Mouse (Mus musculus) CH12F3 (cell line): Measurements from ENCODE around the gene Cnih1.
"Not testable (repeated sequence)": the region's sequence is repeated elsewhere in the genome, so short reads cannot be mapped to it uniquely, and the experiment has no call there.

ENCODE experiments used
- in situ Hi-C: fragments of 300-500 bp; cut with MboI; formaldehyde crosslinking; loops from 2 replicates; pipeline ENCODE4 v1.14.3; 2020; ENCODE audit warnings: low sequenced_read_pairs

Gene Cnih1

DNA sequence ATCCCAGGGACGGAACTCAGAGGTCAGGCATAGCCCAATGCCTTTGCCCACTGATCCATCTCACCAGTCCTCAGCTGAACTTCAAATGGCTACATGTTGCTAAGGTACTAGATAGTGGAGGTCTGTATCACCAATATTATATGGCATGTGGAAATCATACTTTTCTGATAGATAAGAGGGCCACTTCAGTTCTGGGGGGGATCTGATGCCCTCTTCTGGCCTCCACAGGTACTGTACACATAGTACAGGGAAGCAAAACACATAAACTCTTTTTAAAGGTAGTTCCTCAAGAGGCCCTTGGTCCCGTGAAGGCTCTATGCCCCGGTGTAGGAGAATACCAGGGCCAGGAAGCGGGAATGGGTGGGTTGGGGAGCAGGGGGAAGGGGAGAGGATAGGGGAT, 2.1 kb upstream of the Cnih1 start:
- in situ Hi-C loops, result no loop called here

DNA sequence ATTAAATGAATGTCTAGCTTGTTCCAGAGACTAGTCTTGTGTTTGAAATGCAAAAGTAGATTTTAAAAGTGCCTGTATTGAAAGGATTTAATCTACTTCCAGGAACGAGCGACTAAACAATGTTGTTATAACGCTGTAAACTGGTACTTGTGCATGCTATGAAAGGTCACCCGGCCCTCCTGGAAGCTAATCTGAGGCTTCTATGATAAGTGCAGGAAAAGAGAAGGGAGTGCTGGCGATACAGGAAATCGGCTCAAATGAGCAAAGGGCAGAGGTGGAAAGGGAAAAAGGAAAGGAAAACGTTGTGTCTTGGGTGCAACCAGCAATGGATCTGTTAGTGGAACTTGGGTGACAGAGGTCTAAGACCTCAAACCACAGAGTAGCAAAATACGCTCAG, 292 bp upstream of the Cnih1 start:
- in situ Hi-C loops, result no loop called here

DNA sequence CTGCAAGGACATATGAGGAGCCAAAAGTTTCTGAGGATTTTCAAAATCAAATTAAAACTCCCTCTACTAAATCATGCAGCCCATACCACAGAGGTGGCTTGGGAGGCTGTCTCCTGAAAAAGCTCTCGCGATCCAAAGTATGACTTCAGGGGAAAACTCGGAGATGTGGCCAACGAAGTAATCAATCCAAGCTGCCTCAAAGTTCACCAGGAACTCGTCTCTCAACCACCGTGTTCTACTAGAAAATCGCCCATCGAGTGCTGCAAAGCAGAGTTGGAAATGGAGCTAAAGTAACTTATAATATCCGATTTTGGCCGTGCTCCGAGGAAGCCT, 791 bp downstream of the Cnih1 start:
- in situ Hi-C loops, result no loop called here

DNA sequence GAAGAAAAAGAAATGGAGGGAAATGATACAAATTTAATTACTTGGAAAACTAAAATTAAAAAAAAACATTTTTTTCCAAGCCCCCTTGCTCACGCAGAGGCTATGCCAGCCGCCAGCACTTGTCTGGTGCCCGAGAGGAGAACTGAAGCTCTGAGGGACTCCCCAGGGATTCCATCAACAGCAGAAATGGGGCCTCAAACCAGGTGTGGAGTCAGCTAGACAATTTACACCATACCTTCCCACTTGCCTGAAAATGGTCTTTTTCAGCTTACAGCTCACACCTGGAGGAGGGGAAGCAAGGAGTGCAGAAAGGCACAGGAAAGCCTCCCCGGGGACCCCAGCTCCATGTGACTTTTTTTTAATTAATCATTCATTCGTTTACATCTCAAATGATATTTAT, 3.0 kb downstream of the Cnih1 start:
- in situ Hi-C loops, result no loop called here

DNA sequence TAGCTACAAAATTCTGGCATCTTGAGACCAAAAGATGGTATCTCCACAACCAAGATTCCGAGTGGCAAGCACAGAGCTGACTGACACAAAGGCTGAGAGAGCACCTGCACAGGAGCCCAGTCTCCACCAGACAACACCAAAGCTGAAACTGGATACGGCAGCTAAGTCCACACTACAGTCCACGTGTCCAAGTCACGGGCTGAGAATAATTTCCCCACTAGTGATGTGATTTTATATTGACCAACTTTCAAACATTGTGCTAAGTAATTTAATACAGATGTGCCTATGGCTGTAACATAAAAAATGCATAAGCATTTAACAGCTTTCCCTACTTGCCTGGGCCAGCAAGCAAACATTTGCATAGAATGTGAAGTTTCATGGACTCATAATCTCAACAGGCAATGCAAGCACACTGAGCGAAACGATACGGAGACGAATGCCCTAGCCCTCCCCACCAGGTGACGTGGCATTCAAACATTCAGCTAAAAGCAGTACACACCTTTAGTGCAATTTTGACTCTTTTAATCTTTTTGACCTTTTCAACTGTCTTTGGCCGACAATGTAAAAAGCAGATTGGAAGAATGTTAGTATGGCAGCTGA, 4.8 kb downstream of the Cnih1 start:
- in situ Hi-C loops, result no loop called here

DNA sequence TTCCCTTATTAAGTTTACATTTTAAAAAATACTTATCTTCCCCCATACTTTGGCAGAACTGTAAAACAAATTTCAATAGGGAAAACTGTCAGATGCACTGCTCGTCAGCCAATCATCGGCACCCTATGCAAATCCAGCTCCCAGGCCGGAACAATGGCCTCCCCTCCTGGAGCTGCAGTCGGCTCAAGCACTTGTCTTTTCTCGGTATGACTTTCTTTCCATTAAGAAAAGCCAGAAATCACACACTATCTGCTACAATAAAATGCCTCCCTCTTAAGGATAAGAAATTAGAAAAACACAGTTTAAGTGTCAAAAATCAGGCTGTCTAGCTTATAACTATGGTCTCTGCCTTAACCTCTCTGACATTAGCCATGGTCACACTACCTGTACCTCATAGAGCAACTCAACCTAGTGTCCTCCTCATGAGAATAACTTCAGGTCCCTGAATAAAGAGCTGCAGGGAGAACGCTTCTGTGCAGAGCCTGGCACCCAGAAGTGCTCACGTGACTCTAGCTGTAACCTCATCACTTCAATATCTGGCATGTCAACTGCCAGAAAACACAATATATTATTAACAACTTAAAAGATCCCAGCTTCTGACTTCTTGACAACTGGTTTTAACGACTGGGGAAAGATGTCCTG, 5.9 kb downstream of the Cnih1 start:
- in situ Hi-C loops, result no loop called here

DNA sequence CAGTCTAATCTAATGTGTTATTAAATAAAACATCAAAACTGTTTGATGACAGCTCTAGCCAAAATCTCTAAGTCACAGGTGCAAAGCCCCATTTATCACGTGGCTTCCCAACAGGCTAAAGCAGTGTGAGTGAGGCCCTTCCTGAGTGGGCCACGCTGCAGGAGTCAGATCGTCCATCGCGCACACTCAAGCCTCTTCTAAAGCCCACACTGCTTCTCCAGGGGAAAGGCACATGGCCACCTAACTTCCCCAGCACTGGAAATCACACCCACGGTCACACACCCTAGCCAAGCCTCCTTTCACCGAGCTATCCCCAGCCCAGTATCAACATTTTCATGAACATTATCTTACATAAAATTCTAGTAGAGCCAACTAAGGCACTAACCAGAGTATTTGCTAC, 7.1 kb downstream of the Cnih1 start:
- in situ Hi-C loops, result no loop called here

DNA sequence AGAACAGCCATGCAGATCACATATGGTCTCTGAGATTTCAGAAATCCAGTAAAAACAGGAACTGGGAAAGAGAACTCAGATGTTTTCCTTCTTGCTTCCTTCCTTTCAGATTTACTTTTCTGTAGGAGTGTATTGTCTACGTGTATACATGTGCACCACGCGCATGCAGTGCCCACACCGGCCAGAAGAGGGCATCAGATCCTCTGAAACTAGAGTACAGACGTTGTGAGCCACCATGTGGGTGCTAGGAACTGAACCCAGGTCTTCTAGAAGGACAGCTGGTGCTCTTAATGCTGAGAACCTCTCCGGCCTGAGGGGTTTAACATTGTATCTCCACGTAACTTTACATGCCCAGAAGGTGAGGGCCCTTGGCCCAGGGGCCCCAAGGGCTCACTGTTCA, 9.0 kb downstream of the Cnih1 start:
- in situ Hi-C loops, result no loop called here

DNA sequence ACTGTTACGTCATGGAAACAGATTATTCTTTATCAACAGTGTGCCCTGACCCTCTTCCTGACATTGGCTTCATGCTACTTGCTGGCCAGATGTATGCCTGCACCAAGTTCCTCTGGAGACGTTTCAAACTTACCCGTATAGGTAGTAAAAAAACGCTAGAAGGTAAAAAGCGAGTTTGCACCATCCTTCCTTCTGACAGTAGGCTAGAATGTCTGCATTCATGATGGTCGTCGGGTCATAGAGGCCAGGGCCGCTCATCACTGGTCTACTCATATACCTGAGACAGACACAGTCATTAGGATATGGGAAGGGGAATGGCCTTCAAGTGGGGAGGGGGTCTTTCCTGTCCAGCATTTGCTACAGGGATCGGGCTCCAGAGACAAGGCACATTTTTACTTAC, 9.5 kb downstream of the Cnih1 start:
- in situ Hi-C loops, result no loop called here

DNA sequence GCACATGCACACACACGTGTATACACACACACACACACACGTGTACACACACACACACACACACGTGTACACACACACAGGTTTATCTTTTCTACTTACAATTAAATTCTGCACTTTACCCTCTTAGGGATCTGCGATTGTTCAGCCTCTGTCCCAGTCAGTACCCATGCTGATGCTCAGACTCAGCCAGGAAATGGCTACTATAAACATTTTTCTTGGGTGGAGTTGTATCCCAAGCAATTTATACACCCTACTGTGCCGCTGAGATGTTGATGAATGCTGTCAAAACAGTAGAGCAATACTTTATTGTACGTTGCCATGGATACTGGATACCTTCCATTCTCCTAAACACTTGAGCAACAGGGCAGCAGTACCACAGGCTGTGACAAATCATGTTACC, 18.2 kb downstream of the Cnih1 start:
- in situ Hi-C loops, result no loop called here

DNA sequence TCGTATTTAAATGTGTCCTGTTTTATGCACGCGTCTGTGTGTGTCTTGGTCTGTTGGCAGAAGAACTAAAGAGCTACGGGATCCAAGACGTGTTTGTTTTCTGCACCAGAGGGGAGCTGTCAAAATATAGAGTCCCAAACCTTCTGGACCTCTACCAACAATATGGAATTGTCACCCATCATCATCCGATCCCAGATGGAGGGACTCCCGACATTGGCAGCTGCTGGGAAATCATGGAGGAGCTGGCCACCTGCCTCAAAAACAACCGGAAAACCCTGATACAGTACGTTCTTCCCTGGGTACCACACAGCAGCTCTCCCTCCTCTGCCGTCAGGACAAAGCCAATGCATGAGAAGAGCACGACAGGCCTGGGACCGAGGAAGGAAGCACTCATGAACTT, 21.1 kb downstream of the Cnih1 start:
- in situ Hi-C loops, result no loop called here

DNA sequence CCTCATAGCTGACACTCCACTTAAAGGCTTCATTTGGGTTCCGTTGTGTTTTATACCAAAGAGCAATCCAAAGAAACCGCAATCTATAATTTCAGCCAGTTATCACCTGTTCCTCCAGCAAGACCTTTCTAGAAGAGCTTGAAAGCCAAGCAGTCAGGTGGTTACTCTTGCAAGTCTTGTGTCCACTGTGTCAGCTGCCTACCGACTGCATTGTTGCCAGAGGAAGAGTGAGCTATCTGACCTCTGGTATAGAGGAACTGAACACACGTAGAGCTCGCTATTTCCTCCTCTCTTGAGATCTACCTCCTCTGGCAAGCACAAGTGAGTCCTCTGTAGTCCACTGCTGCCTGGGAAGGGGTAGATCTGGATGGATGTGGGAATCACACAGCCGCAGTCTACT, 27.0 kb downstream of the Cnih1 start:
- in situ Hi-C loops, result no loop called here

DNA sequence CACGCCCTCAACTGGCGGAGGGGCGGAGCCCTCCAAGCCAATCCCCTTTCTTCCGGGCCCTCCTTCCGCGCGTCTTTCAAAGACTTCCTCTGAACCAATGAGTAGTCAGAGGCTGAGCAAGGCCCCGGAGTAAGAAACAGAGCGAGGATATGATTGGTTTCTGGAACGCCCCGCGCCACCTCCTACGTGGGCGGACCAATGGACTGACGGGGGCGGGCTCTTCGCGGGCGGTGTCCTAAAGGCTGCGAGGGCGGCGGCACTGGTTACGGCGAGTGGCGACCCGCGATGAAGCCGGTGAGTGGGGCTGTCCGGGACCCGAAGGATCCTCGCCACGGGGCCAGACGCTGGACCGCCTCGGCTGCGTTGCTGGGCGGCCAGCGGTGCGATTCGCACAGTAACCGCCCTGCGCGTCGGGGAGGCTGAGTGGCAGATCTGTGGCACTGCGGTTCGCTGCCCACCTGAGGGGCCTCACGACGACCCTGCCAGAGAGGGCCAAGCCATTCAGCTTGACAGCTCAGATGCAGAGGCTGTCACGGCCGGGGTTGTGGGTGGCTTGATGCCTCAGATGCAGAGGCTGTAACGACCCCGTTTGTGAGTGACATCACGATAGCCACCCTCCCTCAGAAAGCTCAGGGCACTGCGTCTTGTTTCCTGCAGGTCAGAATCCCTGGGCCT, 27.7 kb downstream of the Cnih1 start, which contains the start of gene Cdkn3:
Gene Cdkn3 (plus strand): TSS at position 187 of the 675 bp plus-strand sequence.
- in situ Hi-C loops, result no loop called here

DNA sequence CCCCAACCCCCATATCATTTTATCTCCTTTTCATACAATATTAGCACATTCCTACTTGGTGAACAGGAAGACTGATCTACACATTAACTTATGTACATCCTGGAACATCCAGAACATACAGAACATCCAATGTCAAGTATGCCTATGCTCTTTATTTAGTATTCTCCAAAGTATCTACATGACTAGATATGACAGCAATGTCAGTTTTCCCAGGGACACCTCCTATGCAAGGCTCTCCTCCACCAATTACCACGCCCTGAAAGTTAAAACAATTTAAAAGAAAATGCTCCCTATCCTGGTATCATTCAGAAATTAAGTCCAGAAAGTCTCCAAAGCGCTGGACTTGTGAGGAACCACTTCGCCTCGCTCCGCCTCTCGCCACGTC, 28.2 kb downstream of the Cnih1 start:
- in situ Hi-C loops, result no loop called here

DNA sequence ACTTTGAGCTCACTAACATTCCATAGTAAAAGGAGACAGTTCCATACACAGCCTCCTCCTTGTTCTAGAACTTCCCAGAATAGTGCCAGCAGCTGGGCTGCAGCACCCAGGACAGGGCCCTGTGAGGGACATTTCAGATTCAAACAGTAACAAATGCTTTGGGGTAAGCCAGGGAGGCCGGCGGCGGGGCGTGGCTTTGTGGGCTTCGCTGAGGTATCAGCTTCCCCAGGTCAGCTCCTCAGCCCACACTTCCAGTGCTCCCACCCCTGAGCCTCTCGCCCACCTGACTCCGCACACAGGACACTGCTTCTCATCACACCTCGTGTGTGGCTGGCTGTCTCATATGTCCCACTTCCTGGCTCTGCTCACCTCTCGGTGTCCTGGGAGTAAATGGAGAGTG, 30.5 kb downstream of the Cnih1 start:
- in situ Hi-C loops, result no loop called here

DNA sequence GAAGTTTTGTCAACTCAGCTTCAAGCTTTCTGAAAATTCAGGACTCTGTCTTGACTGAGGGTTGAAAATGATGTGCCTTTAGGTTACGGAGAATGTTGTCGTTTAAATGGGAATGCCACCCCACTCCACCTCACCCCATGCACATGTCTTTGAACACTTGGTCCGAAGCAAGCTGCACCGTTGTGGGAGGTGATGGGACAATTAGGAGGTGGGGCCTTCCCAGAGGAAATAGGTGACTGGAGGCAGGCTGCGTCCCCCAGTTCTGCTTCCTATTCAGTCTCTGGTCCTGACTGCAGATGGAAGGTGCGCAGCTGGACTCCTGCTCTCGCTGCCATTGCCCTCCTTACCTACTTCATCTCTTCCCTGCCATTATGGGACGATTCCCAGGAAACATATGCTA, 32.4 kb downstream of the Cnih1 start:
- in situ Hi-C loops, result no loop called here

DNA sequence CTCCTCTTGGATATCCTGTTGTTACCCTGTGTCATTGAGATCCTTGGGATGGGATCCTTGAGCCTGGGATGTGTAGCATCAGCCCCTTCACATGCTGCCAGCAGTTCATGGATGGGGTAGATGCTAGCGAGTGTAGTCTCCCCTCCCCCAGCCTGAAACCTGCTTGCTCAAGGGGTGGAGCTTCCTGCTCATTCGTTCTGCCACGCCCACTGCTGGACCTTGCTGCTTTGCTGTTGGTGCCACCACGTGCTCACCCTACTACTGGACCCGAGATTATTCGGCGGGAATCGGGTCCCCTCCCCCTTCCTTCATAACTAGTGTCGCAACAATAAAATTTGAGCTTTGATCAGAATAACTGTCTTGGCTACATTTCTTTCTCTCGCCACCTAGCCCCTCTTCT, 33.8 kb downstream of the Cnih1 start:
- in situ Hi-C loops, result not testable (repeated sequence)

DNA sequence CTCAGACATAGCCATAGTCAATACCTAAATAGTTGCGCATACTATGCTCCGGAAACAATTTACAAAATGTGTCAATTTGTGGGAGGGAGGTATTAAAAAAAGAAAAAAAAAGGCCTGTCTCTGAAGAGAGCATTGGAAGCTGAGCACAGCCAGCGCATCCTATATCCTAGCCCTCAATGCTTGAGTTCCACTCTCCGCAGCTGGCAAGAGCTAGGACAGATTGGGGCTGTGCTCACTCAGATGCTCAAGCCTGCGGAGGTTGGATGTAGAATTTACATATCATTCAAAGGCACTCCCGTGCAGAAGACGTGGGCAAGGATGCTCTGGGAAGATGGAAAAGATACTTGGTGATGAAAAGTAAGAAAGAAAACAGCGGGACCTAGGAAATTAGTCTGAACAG, 42.8 kb downstream of the Cnih1 start:
- in situ Hi-C loops, result no loop called here

DNA sequence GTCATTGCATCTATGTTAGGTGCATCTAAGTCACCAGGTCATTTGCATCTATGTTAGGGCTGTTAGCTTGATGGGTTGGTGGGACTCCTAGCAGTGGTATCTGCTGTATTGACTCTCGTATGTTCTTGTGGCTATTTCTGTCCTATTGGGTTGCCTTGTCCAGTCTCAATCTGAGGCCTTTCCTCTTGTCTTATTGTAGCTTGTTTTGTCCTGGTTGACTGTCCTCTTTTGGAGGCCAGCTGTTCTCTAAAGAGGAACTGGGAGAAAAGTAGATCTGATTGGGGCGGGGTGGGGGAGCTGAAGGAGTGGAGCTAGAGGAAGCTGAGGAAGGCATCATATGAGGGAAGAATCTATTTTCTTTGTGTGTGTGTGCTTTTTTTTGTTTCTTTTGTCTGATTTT, 45.5 kb downstream of the Cnih1 start:
- in situ Hi-C loops, result no loop called here

DNA sequence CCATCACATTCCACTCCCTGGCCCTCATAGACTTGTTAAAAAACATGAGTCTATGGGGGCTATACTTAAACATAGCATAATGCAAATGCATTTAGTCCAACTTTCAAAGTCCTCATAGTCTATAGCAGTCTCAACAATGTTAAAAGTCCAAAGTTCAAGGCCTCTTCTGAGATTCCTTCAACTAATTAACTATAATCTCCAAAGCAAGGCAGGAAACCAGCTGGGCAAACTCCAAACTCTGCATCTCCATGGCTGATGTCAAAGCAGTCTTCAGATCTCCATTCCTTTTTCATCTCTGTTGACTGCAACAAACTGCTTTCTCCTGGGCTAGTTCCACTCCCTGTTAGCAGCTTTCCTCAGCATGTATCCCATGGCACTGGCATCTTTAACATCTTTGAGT, 50.9 kb downstream of the Cnih1 start:
- in situ Hi-C loops, result not testable (repeated sequence)

DNA sequence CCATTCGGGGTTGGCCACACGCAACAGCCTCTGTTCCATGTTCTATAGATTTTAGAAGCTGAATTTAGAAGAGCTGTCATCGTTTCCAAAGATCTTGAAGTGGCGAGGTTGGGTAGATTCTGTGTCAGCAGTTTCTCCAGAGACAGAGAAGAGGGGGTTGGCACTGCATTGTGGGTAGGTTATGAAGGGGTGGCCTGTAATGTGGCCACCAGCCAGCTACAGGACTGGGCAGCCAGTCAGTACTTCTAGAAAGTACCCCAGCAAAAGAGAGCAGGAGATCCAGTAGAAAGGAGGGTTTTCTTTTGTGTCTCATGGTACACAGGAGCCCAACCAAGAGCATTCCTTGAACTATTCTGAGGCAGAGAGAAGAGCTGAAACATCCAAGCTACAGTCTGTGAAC, 51.8 kb downstream of the Cnih1 start:
- in situ Hi-C loops, result no loop called here

DNA sequence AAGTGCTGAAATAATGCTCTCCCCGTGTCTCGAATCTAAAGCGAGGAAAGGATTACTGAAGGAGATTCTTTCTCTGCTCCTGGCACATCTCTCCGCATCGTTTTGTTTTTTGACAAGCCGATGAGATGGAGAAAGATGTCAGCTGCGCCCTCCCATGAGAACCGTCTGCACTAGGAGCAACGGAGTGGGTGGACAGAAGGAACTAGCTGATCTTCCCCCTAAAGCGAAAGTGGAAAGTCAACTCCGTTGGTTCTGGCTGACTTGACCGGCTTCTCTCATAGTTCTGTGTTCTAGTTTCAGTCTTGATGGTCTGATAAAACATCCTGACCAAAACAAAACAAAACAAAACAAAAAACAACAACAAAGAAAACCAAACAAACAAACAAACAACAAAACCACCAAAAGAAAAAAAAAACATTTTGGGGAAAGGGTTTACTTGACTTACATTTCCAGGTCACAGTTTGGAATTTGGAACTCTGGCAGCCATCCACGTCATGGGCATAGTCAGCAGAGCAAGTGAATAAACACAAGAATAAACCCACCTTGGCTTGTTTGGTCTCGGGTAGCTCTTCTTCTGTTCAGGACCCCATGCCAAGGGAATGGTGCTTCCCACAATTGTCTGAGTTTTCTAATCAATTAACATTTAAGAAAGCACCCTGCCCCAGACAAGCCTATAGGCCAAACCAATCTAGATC, 53.3 kb downstream of the Cnih1 start:
- in situ Hi-C loops, result no loop called here
